22 mouse cellular contexts compared by ENCODE assay signal in genomic region chr2:71742557-71742956, GRCm38 (mm10). TPM values are rescaled to one million over a fixed set of nuclear protein-coding genes. Genes with fewer than 3 reads are reported as not detected.
A peak's percentile ranks its signal among the peaks of the same experiment; 100 is the strongest.
DNase-seq lines count a peak whose midpoint lies in the region; ATAC-seq and TF ChIP-seq lines count a peak whose summit lies in the region.
"Had no signal": no experiment of that assay in that cellular context is flagged by ENCODE, and none has a peak within 500 bp of the region (broad histone marks: within the 10 kb centered on the region; RNA-seq: fewer than 3 reads in every experiment).

No protein-coding gene starts in this region.

- no peak overlapping the region for H3K9ac ChIP-seq in forebrain, embryonic 14.5 days (ENCODE audit: low read length)
- H3K9ac ChIP-seq in forebrain, postnatal 0 days: no peak overlapping the region
- H3K9ac ChIP-seq in forebrain, embryonic 16.5 days (replicated peaks; ENCODE audit: low read depth, low read length): no peak overlapping the region
- 0 out of 2 replicates have a peak overlapping the region, but pooled peaks have one; percentile 3 for H3K9ac ChIP-seq in ES-Bruce4 (ENCODE audit: low read depth, poor library complexity, severe bottlenecking)
- H3K9ac ChIP-seq: embryonic facial prominence, embryonic 13.5 days; embryonic facial prominence, embryonic 15.5 days had no signal

- ATAC-seq in forebrain, embryonic 14.5 days: peak; percentile 38; the same call in 1 of the 2 replicates
- no peak; the same call in 1 of the 2 replicates for ATAC-seq in forebrain, postnatal 0 days
- peak; percentile 59 for ATAC-seq in forebrain, embryonic 16.5 days

- DNase-seq in forebrain, embryonic 14.5 days (ENCODE audit: low spot score): peak; percentile 65
- DNase-seq in forebrain, postnatal 0 days: no peak
- no peak for DNase-seq in forebrain, embryonic 10.5 days (ENCODE audit: extremely low spot score, low spot score)
- peak; percentile 56 for DNase-seq in MN1 (ENCODE audit: low spot score)
- DNase-seq in gastrocnemius, postnatal 36 days: no peak
- DNase-seq in gastrocnemius, postnatal 25 days: no peak
- DNase-seq: adrenal gland, adult 2 months; adrenal gland, postnatal 10 days; adrenal gland, postnatal 25 days; cerebellum, adult 11-12 months; cerebellum, adult 2 months; cerebellum, adult 9-11 months; cerebellum, postnatal 14 days; cerebellum, postnatal 36 days; embryo, embryonic 11 days; gastrocnemius, adult 2 months had no signal

- H3K36me3 ChIP-seq in forebrain, embryonic 14.5 days (ENCODE audit: control insufficient read depth, insufficient read depth, low read length): no peaks in the 10 kb centered on the region
- no peaks in the 10 kb centered on the region for H3K36me3 ChIP-seq in forebrain, postnatal 0 days (ENCODE audit: insufficient read depth)
- H3K36me3 ChIP-seq in forebrain, embryonic 16.5 days (ENCODE audit: control insufficient read depth, insufficient read depth): no peaks in the 10 kb centered on the region
- no peaks in the 10 kb centered on the region for H3K36me3 ChIP-seq in forebrain, embryonic 10.5 days (replicated peaks)
- no peaks in the 10 kb centered on the region for H3K36me3 ChIP-seq in ES-Bruce4 (ENCODE audit: control insufficient read depth, insufficient read depth, low read length, poor library complexity, severe bottlenecking)
- H3K36me3 ChIP-seq: embryonic facial prominence, embryonic 13.5 days; embryonic facial prominence, embryonic 15.5 days; G1E had no signal

- H3K9me3 ChIP-seq in forebrain, embryonic 14.5 days (replicated peaks; ENCODE audit: control insufficient read depth, low read length): no peaks in the 10 kb centered on the region
- no peaks in the 10 kb centered on the region for H3K9me3 ChIP-seq in forebrain, postnatal 0 days (ENCODE audit: low read length)
- H3K9me3 ChIP-seq in forebrain, embryonic 16.5 days (ENCODE audit: control insufficient read depth, low read length): no peaks in the 10 kb centered on the region
- H3K9me3 ChIP-seq in forebrain, embryonic 10.5 days: no peaks in the 10 kb centered on the region
- no peaks in the 10 kb centered on the region for H3K9me3 ChIP-seq in ES-Bruce4 (replicated peaks; ENCODE audit: control insufficient read depth, insufficient read depth, low read length, poor library complexity, severe bottlenecking)
- H3K9me3 ChIP-seq: embryonic facial prominence, embryonic 13.5 days; embryonic facial prominence, embryonic 15.5 days; G1E had no signal

- H3K4me1 ChIP-seq in forebrain, embryonic 14.5 days (ENCODE audit: control insufficient read depth, insufficient read depth, low read length): peaks cover 23% of the 10 kb centered on the region
- 0 out of 2 replicates have a peak, but pooled peaks cover 3% of the 10 kb centered on the region for H3K4me1 ChIP-seq in forebrain, postnatal 0 days (ENCODE audit: insufficient read depth)
- peaks cover 27% of the 10 kb centered on the region for H3K4me1 ChIP-seq in forebrain, embryonic 16.5 days (replicated peaks; ENCODE audit: control insufficient read depth, insufficient read depth, low read length)
- H3K4me1 ChIP-seq in forebrain, embryonic 10.5 days: peaks cover 77% of the 10 kb centered on the region
- peaks cover 2% of the 10 kb centered on the region for H3K4me1 ChIP-seq in ES-Bruce4 (ENCODE audit: control insufficient read depth, insufficient read depth, low read length)

- no peak for TF ChIP-seq POLR2A in ES-Bruce4 (IDR thresholded peaks at IDR 0.05; ENCODE audit: insufficient read depth, low read length)

- no peaks in the 10 kb centered on the region for H3K27me3 ChIP-seq in forebrain, embryonic 14.5 days (replicated peaks; ENCODE audit: control insufficient read depth, insufficient read depth, low read length)
- no peaks in the 10 kb centered on the region for H3K27me3 ChIP-seq in forebrain, postnatal 0 days (ENCODE audit: insufficient read depth, low read length)
- H3K27me3 ChIP-seq in forebrain, embryonic 16.5 days (replicated peaks; ENCODE audit: control insufficient read depth, insufficient read depth, low read length): no peaks in the 10 kb centered on the region
- peaks cover 7% of the 10 kb centered on the region; the same call in 1 of the 2 replicates for H3K27me3 ChIP-seq in forebrain, embryonic 10.5 days (ENCODE audit: poor library complexity, severe bottlenecking)
- no peaks in the 10 kb centered on the region for H3K27me3 ChIP-seq in ES-Bruce4 (ENCODE audit: control insufficient read depth, insufficient read depth, low read length, poor library complexity, severe bottlenecking)
- H3K27me3 ChIP-seq: embryonic facial prominence, embryonic 13.5 days; embryonic facial prominence, embryonic 15.5 days had no signal

- H3K4me2 ChIP-seq in forebrain, embryonic 14.5 days (ENCODE audit: low read length): no peak overlapping the region
- H3K4me2 ChIP-seq in forebrain, postnatal 0 days (ENCODE audit: low read depth): no peak overlapping the region
- no peak overlapping the region for H3K4me2 ChIP-seq in forebrain, embryonic 16.5 days (ENCODE audit: low read length)
- H3K4me2 ChIP-seq: embryonic facial prominence, embryonic 13.5 days; embryonic facial prominence, embryonic 15.5 days had no signal

- no peak overlapping the region for H3K4me3 ChIP-seq in forebrain, embryonic 14.5 days (ENCODE audit: low read depth, low read length)
- no peak overlapping the region for H3K4me3 ChIP-seq in forebrain, postnatal 0 days (ENCODE audit: low read depth, low read length)
- H3K4me3 ChIP-seq in forebrain, embryonic 16.5 days (replicated peaks; ENCODE audit: low read length): no peak overlapping the region
- no peak overlapping the region for H3K4me3 ChIP-seq in forebrain, embryonic 10.5 days
- no peak overlapping the region for H3K4me3 ChIP-seq in ES-Bruce4 (ENCODE audit: low read depth, low read length)
- H3K4me3 ChIP-seq: embryonic facial prominence, embryonic 13.5 days; embryonic facial prominence, embryonic 15.5 days; erythroblast, embryonic 14.5 days; gastrocnemius, adult 2 months had no signal

- WGBS in forebrain, embryonic 14.5 days: 11% methylated on average over 4 of the region's 4 CpGs
- 19% methylated on average over 4 of the region's 4 CpGs for WGBS in forebrain, postnatal 0 days
- 16% methylated on average over 4 of the region's 4 CpGs for WGBS in forebrain, embryonic 16.5 days
- 78% methylated on average over 4 of the region's 4 CpGs for WGBS in forebrain, embryonic 10.5 days

- no peak for TF ChIP-seq CTCF in forebrain, postnatal 0 days (IDR thresholded peaks at IDR 0.05; ENCODE audit: low read depth)
- no peak for TF ChIP-seq CTCF in ES-Bruce4 (IDR thresholded peaks at IDR 0.05; ENCODE audit: low read depth, low read length)

- intact Hi-C loops in gastrocnemius, postnatal 36 days (cut with DNase I): no loop called here

- TF ChIP-seq EP300 in ES-Bruce4 (IDR thresholded peaks at IDR 0.05; ENCODE audit: insufficient read depth, low read depth, low read length): no peak

- no peak overlapping the region for H3K27ac ChIP-seq in forebrain, embryonic 14.5 days (ENCODE audit: low read depth, low read length)
- no peak overlapping the region for H3K27ac ChIP-seq in forebrain, postnatal 0 days (ENCODE audit: low read depth, low read length)
- peak overlapping the region; percentile 27; the same call in 1 of the 2 replicates for H3K27ac ChIP-seq in forebrain, embryonic 16.5 days (ENCODE audit: low read length)
- no peak overlapping the region for H3K27ac ChIP-seq in forebrain, embryonic 10.5 days
- peak overlapping the region; percentile 6; the same call in 1 of the 2 replicates for H3K27ac ChIP-seq in ES-Bruce4 (ENCODE audit: insufficient read depth, low read length)
- H3K27ac ChIP-seq: embryonic facial prominence, embryonic 13.5 days; embryonic facial prominence, embryonic 15.5 days; gastrocnemius, adult 2 months had no signal

RNA-seq across cellular contexts. Expression of gene Itga6, which starts 2.9 kb away (rescaled TPM):
- polyA plus RNA-seq in forebrain, embryonic 14.5 days (2014; fragmentation: Nextera tagmentation; extraction: Ambion mirVana): 25.0 and 27.7 TPM in 2 replicates
- total RNA-seq in forebrain, postnatal 0 days (2014; rRNA removed): 37.5 and 52.3 TPM in 2 replicates
- 11.7 and 16.8 TPM in 2 replicates for polyA plus RNA-seq in forebrain, postnatal 0 days (2015; fragmentation: Nextera tagmentation; extraction: Ambion mirVana)
- polyA plus RNA-seq in forebrain, embryonic 16.5 days (2015; fragmentation: Nextera tagmentation; extraction: Ambion mirVana): 21.6 and 23.7 TPM in 2 replicates
- polyA plus RNA-seq in forebrain, embryonic 10.5 days (2016; fragmentation: Nextera tagmentation; extraction: Ambion mirVana): 45.7 and 47.9 TPM in 2 replicates
- polyA plus RNA-seq in ES-Bruce4 (2011; ENCODE audit: insufficient read depth, insufficient read length, low read depth, missing spikeins): 143 and 151 TPM in 2 replicates
- total RNA-seq in gastrocnemius, postnatal 36 days (2021): 10 to 100 TPM; 14.6 to 17.8 TPM
- total RNA-seq in gastrocnemius, postnatal 25 days (2021): 10 to 100 TPM; 14.7 to 21.9 TPM

Comparison
In these comparisons a context has a peak if more than half of its experiments do, and no peak if none do; other contexts are left out.
1. DNase-seq: peak in forebrain, embryonic 14.5 days (single experiment) and MN1 (single experiment); none in forebrain, postnatal 0 days (single experiment), forebrain, embryonic 10.5 days (single experiment), gastrocnemius, postnatal 36 days (0 of 2) and gastrocnemius, postnatal 25 days (single experiment).
2. H3K27ac ChIP-seq: peak in forebrain, embryonic 16.5 days (single experiment) and ES-Bruce4 (single experiment); none in forebrain, embryonic 14.5 days (single experiment), forebrain, postnatal 0 days (single experiment) and forebrain, embryonic 10.5 days (single experiment).